Mouse (Mus musculus) hindbrain, postnatal 0 days (tissue): ENCODE data around the gene Gse1. TPM values are rescaled to one million over a fixed set of nuclear protein-coding genes. Genes with fewer than 3 reads are reported as not detected.

ENCODE experiments used
- ATAC-seq: fragments of 200-750 bp; cut with Nextera tagmentation; 2 replicates; pipeline ENCODE4 v1.8.0; 2017; ENCODE audit warnings: mild to moderate bottlenecking, moderate TSS enrichment, moderate library complexity
- DNase-seq: peaks from one replicate; pipeline ENCODE4 v3.0.0-alpha.2; 2015; ENCODE audit warnings: low spot score
- H3K27ac ChIP-seq: fragments of 300-500 bp; sonication (generic); 2 replicates; pipeline ENCODE4 v1.5.1; 2014; ENCODE audit warnings: mild to moderate bottlenecking
- H3K27me3 ChIP-seq: fragments of 300-500 bp; sonication (generic); 2 replicates; pipeline ENCODE4 v1.6.1; 2014; ENCODE audit warnings: low read length, mixed read lengths; ENCODE audit not compliant: insufficient read depth
- H3K36me3 ChIP-seq: fragments of 300-500 bp; sonication (generic); 2 replicates; pipeline ENCODE4 v1.6.1; 2014; ENCODE audit warnings: low read length, mixed read lengths; ENCODE audit not compliant: insufficient read depth
- H3K4me1 ChIP-seq: fragments of 300-500 bp; sonication (generic); 2 replicates; pipeline ENCODE4 v1.6.1; 2014; ENCODE audit warnings: antibody characterized with exemption, low read length, mixed read lengths; ENCODE audit not compliant: insufficient read depth
- H3K4me2 ChIP-seq: fragments of 300-500 bp; sonication (generic); 2 replicates; pipeline ENCODE4 v1.6.1; 2014; ENCODE audit warnings: low read depth, mild to moderate bottlenecking, low read length, moderate library complexity, mixed read lengths
- H3K4me3 ChIP-seq: fragments of 300-500 bp; sonication (generic); 2 replicates; pipeline ENCODE4 v1.5.1; 2014; ENCODE audit warnings: low read length
- H3K9ac ChIP-seq: fragments of 300-500 bp; sonication (generic); replicated peaks from 2 replicates; pipeline ENCODE4 v1.6.1; 2014; ENCODE audit warnings: mild to moderate bottlenecking, low read length, moderate library complexity, mixed read lengths
- H3K9me3 ChIP-seq: fragments of 300-500 bp; sonication (generic); 2 replicates; pipeline ENCODE4 v1.6.1; 2016; ENCODE audit warnings: low read length, mixed read lengths
- CTCF ChIP-seq: IDR thresholded peaks from 2 replicates; pipeline ENCODE4 v1.5.1; 2016; ENCODE audit warnings: antibody characterized with exemption, control low read depth, low read depth
- WGBS: fragments of 180-500 bp; shearing (Covaris S2); extraction: QIAGEN DNeasy Blood & Tissue Kit; methylation state at CpG from one replicate; pipeline ENCODE4 v1.1.7; 2014; 5-methylcytosine and 5-hydroxymethylcytosine counted together
- polyA plus RNA-seq: library from polyadenylated mRNA; unstranded; fragments of >200 nt; fragmentation: Nextera tagmentation; extraction: Ambion mirVana; gene quantifications from 2 replicates; pipeline ENCODE4 v1.2.1, GENCODE M21; 2015
- total RNA-seq: library from RNA; depleted of rRNA; stranded (reverse); fragments of >200 nt; gene quantifications from 2 replicates; pipeline ENCODE4 v1.2.3, GENCODE M21; 2014

The Gse1 gene
- total and polyA plus RNA-seq, 2 experiments from 2014 or later, result 13.4 to 48.3 TPM

DNA sequence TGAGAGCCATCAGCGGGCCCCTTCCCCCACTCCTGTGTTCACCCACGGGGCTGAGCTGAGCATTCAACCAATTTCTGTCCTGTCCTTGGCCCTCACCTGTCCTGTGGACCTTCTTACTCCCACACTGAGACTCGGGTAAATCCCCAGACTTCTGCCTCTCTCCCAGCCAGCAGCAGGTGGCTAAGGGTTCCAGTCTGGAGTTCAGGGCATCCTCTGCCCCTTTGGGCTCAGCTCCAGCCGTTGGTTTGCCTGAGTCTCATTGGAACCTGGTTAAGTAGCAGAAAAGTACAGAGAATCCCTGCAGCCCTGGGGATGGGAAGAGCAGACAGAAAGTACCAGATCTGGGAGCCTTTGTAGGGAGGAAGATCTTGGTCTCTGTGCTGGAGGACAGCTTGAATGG lies 4.1 kb downstream of the Gse1 start:
- TF ChIP-seq CTCF, result no peak
- H3K4me1 ChIP-seq, result peaks cover 45% of the 10 kb centered on the region; the same call in 1 of the 2 replicates
- 41% methylated on average over 4 of the region's 4 CpGs for WGBS
- peak overlapping the region; percentile 80 for H3K4me2 ChIP-seq
- H3K4me3 ChIP-seq, result peak overlapping the region; percentile 54
- no peak for ATAC-seq
- peak overlapping the region; percentile 19 for H3K9ac ChIP-seq
- H3K9me3 ChIP-seq, result no peaks in the 10 kb centered on the region
- no peaks in the 10 kb centered on the region for H3K36me3 ChIP-seq
- no peak overlapping the region for H3K27ac ChIP-seq
- no peaks in the 10 kb centered on the region for H3K27me3 ChIP-seq
- DNase-seq, result no peak

DNA sequence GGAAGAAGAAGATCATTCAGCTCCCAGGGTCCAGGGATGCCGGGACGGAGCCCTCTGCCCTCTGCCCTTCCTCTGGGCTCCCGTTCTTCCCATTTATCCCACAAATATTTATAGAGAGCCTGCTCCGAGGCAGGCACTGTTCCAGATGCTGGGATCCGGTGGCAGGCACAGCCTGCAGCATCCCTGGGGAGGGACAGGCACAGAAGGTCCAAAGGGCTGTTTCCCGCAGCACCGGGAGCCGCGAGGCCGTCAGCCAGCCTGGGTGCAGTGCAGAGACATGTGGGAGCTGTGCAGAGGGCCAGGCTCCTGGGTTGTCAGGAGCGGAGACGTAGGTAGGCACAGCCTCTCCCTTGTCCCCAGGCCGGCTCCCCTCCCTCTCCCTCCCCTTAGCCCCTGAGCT lies 4.7 kb downstream of the Gse1 start:
- ATAC-seq, result no peak
- peaks cover 45% of the 10 kb centered on the region; the same call in 1 of the 2 replicates for H3K4me1 ChIP-seq
- DNase-seq, result no peak
- peak overlapping the region; percentile 80 for H3K4me2 ChIP-seq
- peak overlapping the region; percentile 19 for H3K9ac ChIP-seq
- H3K9me3 ChIP-seq, result no peaks in the 10 kb centered on the region
- H3K27me3 ChIP-seq, result no peaks in the 10 kb centered on the region
- H3K27ac ChIP-seq, result no peak overlapping the region
- H3K36me3 ChIP-seq, result no peaks in the 10 kb centered on the region
- WGBS, result 22% methylated on average over 13 of the region's 13 CpGs
- TF ChIP-seq CTCF, result no peak
- peak overlapping the region; percentile 25 for H3K4me3 ChIP-seq

DNA sequence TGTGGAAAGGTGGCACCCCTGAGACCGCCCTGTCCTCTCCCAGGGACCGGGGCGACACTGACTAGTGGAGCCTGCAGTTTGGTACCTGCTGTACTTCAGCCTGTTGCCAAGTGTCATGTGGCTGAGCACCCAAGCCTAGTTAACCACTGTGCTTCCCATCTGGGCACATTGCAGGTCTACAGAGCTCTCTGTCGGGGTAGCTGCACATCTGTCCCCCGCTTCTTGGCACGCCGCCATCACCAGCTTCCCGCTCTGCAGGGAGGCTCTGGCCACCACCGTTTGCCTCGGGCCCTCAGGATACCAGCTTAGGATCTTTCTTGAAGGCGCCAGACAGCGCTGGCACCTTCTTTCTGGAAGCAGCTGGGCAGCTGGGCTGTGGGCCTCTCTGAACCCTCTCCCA lies 6.2 kb downstream of the Gse1 start:
- Histone ChIP-seq H3K27ac (peak overlapping the region; percentile 15; the same call in 1 of the 2 replicates), H3K9ac (no peak overlapping the region), H3K36me3 (no peaks in the 10 kb centered on the region), H3K9me3 (no peaks in the 10 kb centered on the region), H3K4me1 (peaks cover 42% of the 10 kb centered on the region; the same call in 1 of the 2 replicates), H3K27me3 (no peaks in the 10 kb centered on the region), H3K4me2 (0 out of 2 replicates have a peak overlapping the region, but pooled peaks have one; percentile 6), H3K4me3 (no peak overlapping the region)
- DNase-seq (peak; percentile 42), ATAC-seq (no peak)
- no peak for TF ChIP-seq CTCF
- WGBS, result 36% methylated on average over 12 of the region's 12 CpGs

DNA sequence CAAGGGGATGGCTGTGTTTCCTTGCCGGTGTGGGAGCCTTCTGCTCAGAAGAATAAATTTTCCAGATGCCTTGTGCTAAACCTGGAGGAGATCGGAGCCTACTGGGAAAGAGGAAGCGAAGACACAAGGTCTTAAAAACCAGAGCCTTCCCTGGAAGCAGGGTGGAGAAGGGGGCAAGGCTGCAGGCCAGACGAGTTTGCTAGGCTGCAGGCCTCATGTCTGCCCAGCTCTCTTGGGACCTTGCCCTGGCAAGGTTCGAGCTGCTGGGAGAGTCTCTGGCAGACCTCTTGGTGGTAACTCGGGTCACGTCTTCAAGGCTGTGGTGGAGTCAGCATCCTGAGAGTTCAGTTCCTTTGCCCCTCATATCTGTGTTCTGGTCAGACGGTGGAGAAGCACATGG lies 6.6 kb downstream of the Gse1 start:
- H3K4me3 ChIP-seq, result no peak overlapping the region
- no peak for ATAC-seq
- H3K4me1 ChIP-seq, result peaks cover 38% of the 10 kb centered on the region; the same call in 1 of the 2 replicates
- H3K9me3 ChIP-seq, result no peaks in the 10 kb centered on the region
- no peaks in the 10 kb centered on the region for H3K27me3 ChIP-seq
- H3K36me3 ChIP-seq, result no peaks in the 10 kb centered on the region
- 0 out of 2 replicates have a peak overlapping the region, but pooled peaks have one; percentile 6 for H3K4me2 ChIP-seq
- H3K9ac ChIP-seq, result no peak overlapping the region
- DNase-seq, result peak; percentile 36
- no peak for TF ChIP-seq CTCF
- peak overlapping the region; percentile 15; the same call in 1 of the 2 replicates for H3K27ac ChIP-seq
- 36% methylated on average over 8 of the region's 8 CpGs for WGBS

- Histone ChIP-seq H3K4me2 (no peak overlapping the region), H3K36me3 (no peaks in the 10 kb centered on the region), H3K4me1 (no peaks in the 10 kb centered on the region), H3K27me3 (no peaks in the 10 kb centered on the region), H3K9ac (no peak overlapping the region), H3K27ac (no peak overlapping the region), H3K4me3 (no peak overlapping the region), H3K9me3 (no peaks in the 10 kb centered on the region)
- ATAC-seq, result no peak
- no peak for TF ChIP-seq CTCF
- no peak for DNase-seq
- WGBS, result 96% methylated on average over 4 of the region's 4 CpGs
Measured at GRCm38 (mm10) chr8:120243222-120243621, 15.0 kb downstream of the Gse1 start.

DNA sequence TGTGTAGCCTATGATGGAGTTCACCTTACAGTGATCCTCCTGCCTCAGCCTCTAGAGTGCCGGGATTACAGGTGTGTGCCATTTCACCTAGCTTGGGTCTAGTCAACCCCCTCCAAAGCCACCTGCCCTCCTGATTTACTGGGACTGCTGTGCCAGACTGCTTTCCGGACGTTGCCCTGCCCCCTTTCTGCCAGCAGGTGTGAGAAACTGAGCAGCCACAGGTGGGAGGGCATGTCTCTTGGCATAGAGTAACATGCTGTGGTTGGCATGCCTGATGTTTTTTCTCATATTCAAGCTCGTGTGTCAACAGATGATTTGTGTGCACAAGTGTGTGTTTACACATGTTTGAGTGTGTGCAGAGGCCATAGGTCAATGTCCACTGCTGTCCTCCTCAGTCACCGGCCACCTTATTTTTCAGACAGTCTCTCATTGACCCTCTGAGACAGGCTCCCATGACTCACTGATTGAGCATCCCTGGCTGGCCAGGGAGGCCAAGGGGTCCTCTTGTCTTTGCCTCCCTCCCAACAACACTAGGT lies 15.7 kb downstream of the Gse1 start:
- no peak overlapping the region for H3K4me2 ChIP-seq
- H3K9ac ChIP-seq, result no peak overlapping the region
- TF ChIP-seq CTCF, result no peak
- no peaks in the 10 kb centered on the region for H3K36me3 ChIP-seq
- H3K4me1 ChIP-seq, result no peaks in the 10 kb centered on the region
- WGBS, result 91% methylated on average over 5 of the region's 5 CpGs
- no peaks in the 10 kb centered on the region for H3K27me3 ChIP-seq
- DNase-seq, result no peak
- H3K27ac ChIP-seq, result no peak overlapping the region
- H3K9me3 ChIP-seq, result no peaks in the 10 kb centered on the region
- no peak overlapping the region for H3K4me3 ChIP-seq
- no peak for ATAC-seq

DNA sequence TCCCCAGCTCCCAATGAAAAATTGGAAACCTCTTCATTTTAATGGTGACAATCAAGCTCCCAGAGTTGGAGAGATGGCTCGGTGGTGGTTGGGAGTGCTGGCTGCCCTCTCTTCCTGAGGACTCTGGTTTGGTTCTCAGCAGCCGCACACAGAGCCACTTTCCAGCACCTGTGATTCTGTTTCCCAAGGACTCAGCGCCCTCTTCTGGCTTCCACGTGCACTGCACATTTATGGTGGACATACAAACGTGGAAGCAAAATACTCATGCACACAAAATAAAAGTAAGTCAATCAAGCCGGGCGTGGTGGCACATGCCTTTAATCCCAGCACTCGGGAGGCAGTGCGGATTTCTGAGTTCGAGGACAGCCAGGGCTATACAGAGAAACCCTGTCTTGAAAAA lies 16.3 kb downstream of the Gse1 start:
- peak; percentile 39; the same call in 1 of the 2 replicates for TF ChIP-seq CTCF
- Histone ChIP-seq H3K27me3 (no peaks in the 10 kb centered on the region), H3K4me2 (no peak overlapping the region), H3K36me3 (no peaks in the 10 kb centered on the region), H3K4me3 (no peak overlapping the region), H3K27ac (no peak overlapping the region), H3K9me3 (no peaks in the 10 kb centered on the region), H3K9ac (no peak overlapping the region), H3K4me1 (no peaks in the 10 kb centered on the region)
- ATAC-seq (no peak), DNase-seq (no peak)
- WGBS, result 92% methylated on average over 10 of the region's 10 CpGs
